Mouse (Mus musculus): ENCODE data around the gene Jmjd8. TPM values are rescaled to one million over a fixed set of nuclear protein-coding genes. Genes with fewer than 3 reads are reported as not detected.
A peak's percentile ranks its signal among the peaks of the same experiment; 100 is the strongest.

Jmjd8 gene
- polyA plus RNA-seq, 1 experiment, result 10.8 TPM

GRCm38 (mm10) chr17:25880196-25880910 is 51.7 kb downstream of the Jmjd8 start, which contains the start of gene Wfikkn1:
TSS of gene Wfikkn1 (minus strand) at chr17:25880858.
- no peak within 1 kb of the TSS for H3K4me3 ChIP-seq (ENCODE audit: insufficient read depth, poor library complexity, severe bottlenecking)
- H3K36me3 ChIP-seq (ENCODE audit: control insufficient read depth, insufficient read depth), result peaks cover 17% of the 10 kb centered on the region
- no peaks in the 10 kb centered on the region for H3K79me3 ChIP-seq (ENCODE audit: low read depth)
- no peak within 1 kb of the TSS for H3ac ChIP-seq (ENCODE audit: control insufficient read depth, insufficient read length, low read depth)
- TF ChIP-seq MYOD1 (IDR thresholded peaks at IDR 0.05; ENCODE audit: control insufficient read depth, insufficient read length, low read depth) (no peak), USF1 (IDR thresholded peaks at IDR 0.05; ENCODE audit: low read depth) (no peak), FOSL1 (IDR thresholded peaks at IDR 0.05; ENCODE audit: insufficient read depth, low read length, poor library complexity, severe bottlenecking) (no peak), MAX (IDR thresholded peaks at IDR 0.05) (no peak), MYOG (IDR thresholded peaks at IDR 0.05; ENCODE audit: control insufficient read depth, extremely low read depth, insufficient read length) (no peak), CTCF (IDR thresholded peaks at IDR 0.05; ENCODE audit: control insufficient read depth, insufficient read depth, insufficient read length) (no peak), CEBPB (IDR thresholded peaks at IDR 0.05; ENCODE audit: low read depth) (no peak)
- H3K79me2 ChIP-seq (ENCODE audit: control insufficient read depth, insufficient read depth), result peaks cover 8% of the 10 kb centered on the region
- no peaks in the 10 kb centered on the region for H3K27me3 ChIP-seq (ENCODE audit: control insufficient read depth, insufficient read depth, insufficient read length)

- Histone ChIP-seq H3K79me2 (ENCODE audit: control insufficient read depth, insufficient read depth) (peaks cover 6% of the 10 kb centered on the region), H3ac (ENCODE audit: control insufficient read depth, insufficient read length, low read depth) (no peak overlapping the region), H3K36me3 (ENCODE audit: control insufficient read depth, insufficient read depth) (peaks cover 17% of the 10 kb centered on the region), H3K27me3 (ENCODE audit: control insufficient read depth, insufficient read depth, insufficient read length) (no peaks in the 10 kb centered on the region), H3K79me3 (ENCODE audit: low read depth) (no peaks in the 10 kb centered on the region), H3K4me3 (ENCODE audit: insufficient read depth, poor library complexity, severe bottlenecking) (no peak overlapping the region)
- TF ChIP-seq CTCF (IDR thresholded peaks at IDR 0.05; ENCODE audit: control insufficient read depth, insufficient read depth, insufficient read length) (no peak), MYOD1 (IDR thresholded peaks at IDR 0.05; ENCODE audit: control insufficient read depth, insufficient read length, low read depth) (no peak), FOSL1 (IDR thresholded peaks at IDR 0.05; ENCODE audit: insufficient read depth, low read length, poor library complexity, severe bottlenecking) (no peak), CEBPB (IDR thresholded peaks at IDR 0.05; ENCODE audit: low read depth) (no peak), MAX (IDR thresholded peaks at IDR 0.05) (no peak), MYOG (IDR thresholded peaks at IDR 0.05; ENCODE audit: control insufficient read depth, extremely low read depth, insufficient read length) (no peak), USF1 (IDR thresholded peaks at IDR 0.05; ENCODE audit: low read depth) (no peak)
Observed at GRCm38 (mm10) chr17:25880913-25881641, 52.4 kb downstream of the Jmjd8 start.

Small RNA genes within 50 kb of the gene (microRNA-seq; reads per million reads assigned to microRNA genes)
- gene Mir3082 (ENCODE audit: borderline microRNAs expressed), result 0.68 reads per million, percentile 14 among the genes with 10 or more reads in this experiment
- gene Mir6966 (ENCODE audit: borderline microRNAs expressed), result 0.28 reads per million

Other genes starting within 250 kb of the Jmjd8 start
- gene Lmf1, start 249.8 kb upstream of the Jmjd8 start, polyA plus RNA-seq (2012; fragmentation: generic; extraction: Trizol), result 14.0 TPM
- not detected for gene Gng13, start 111.7 kb upstream of the Jmjd8 start, polyA plus RNA-seq (2012; fragmentation: generic; extraction: Trizol)
- gene Chtf18, start 101.4 kb upstream of the Jmjd8 start, polyA plus RNA-seq (2012; fragmentation: generic; extraction: Trizol), result 22.8 TPM
- gene Rpusd1, start 101.2 kb upstream of the Jmjd8 start, polyA plus RNA-seq (2012; fragmentation: generic; extraction: Trizol), result 20.7 TPM
- not detected for gene Mslnl, start 92.8 kb upstream of the Jmjd8 start, polyA plus RNA-seq (2012; fragmentation: generic; extraction: Trizol)
- gene Msln, start 74.5 kb upstream of the Jmjd8 start, polyA plus RNA-seq (2012; fragmentation: generic; extraction: Trizol), result 6.1 TPM
- gene Narfl, start 55.1 kb upstream of the Jmjd8 start, polyA plus RNA-seq (2012; fragmentation: generic; extraction: Trizol), result 19.3 TPM
- 14.4 TPM for gene Haghl, start 43.2 kb upstream of the Jmjd8 start, polyA plus RNA-seq (2012; fragmentation: generic; extraction: Trizol)
- gene Ccdc78, start 42.3 kb upstream of the Jmjd8 start, polyA plus RNA-seq (2012; fragmentation: generic; extraction: Trizol), result 0.12 TPM
- gene Fam173a, start 36.0 kb upstream of the Jmjd8 start, polyA plus RNA-seq (2012; fragmentation: generic; extraction: Trizol), result 46.0 TPM
- gene AC134908.4, start 33.2 kb upstream of the Jmjd8 start, polyA plus RNA-seq (2012; fragmentation: generic; extraction: Trizol), result not detected
- gene Metrn, start 31.7 kb upstream of the Jmjd8 start, polyA plus RNA-seq (2012; fragmentation: generic; extraction: Trizol), result 64.0 TPM
- 5.7 TPM for gene Fbxl16, start 19.8 kb upstream of the Jmjd8 start, polyA plus RNA-seq (2012; fragmentation: generic; extraction: Trizol)
- gene Wdr24, start 5.2 kb upstream of the Jmjd8 start, polyA plus RNA-seq (2012; fragmentation: generic; extraction: Trizol), result 14.3 TPM
- gene Stub1, start 4.5 kb downstream of the Jmjd8 start, polyA plus RNA-seq (2012; fragmentation: generic; extraction: Trizol), result 246 TPM
- gene Rhbdl1, start 8.4 kb downstream of the Jmjd8 start, polyA plus RNA-seq (2012; fragmentation: generic; extraction: Trizol), result 0.40 TPM
- gene Gm20683, start 12.9 kb downstream of the Jmjd8 start, polyA plus RNA-seq (2012; fragmentation: generic; extraction: Trizol), result 0.89 TPM
- gene Rhot2, start 16.0 kb downstream of the Jmjd8 start, polyA plus RNA-seq (2012; fragmentation: generic; extraction: Trizol), result 33.9 TPM
- gene Wdr90, start 32.6 kb downstream of the Jmjd8 start, polyA plus RNA-seq (2012; fragmentation: generic; extraction: Trizol), result 16.7 TPM
- 36.3 TPM for gene Mcrip2, start 39.9 kb downstream of the Jmjd8 start, polyA plus RNA-seq (2012; fragmentation: generic; extraction: Trizol)
- gene Mettl26, start 46.2 kb downstream of the Jmjd8 start, polyA plus RNA-seq (2012; fragmentation: generic; extraction: Trizol), result 25.0 TPM
- gene Wfikkn1, start 52.0 kb downstream of the Jmjd8 start, polyA plus RNA-seq (2012; fragmentation: generic; extraction: Trizol), result 0.34 TPM
- 14.4 TPM for gene Rab40c, start 90.9 kb downstream of the Jmjd8 start, polyA plus RNA-seq (2012; fragmentation: generic; extraction: Trizol)
- 43.5 TPM for gene Pigq, start 116.1 kb downstream of the Jmjd8 start, polyA plus RNA-seq (2012; fragmentation: generic; extraction: Trizol)
- gene Nhlrc4, start 116.1 kb downstream of the Jmjd8 start, polyA plus RNA-seq (2012; fragmentation: generic; extraction: Trizol), result 0.46 TPM
- 0.02 TPM for gene A930017K11Rik, start 123.7 kb downstream of the Jmjd8 start, polyA plus RNA-seq (2012; fragmentation: generic; extraction: Trizol)
- 10.6 TPM for gene Capn15, start 156.9 kb downstream of the Jmjd8 start, polyA plus RNA-seq (2012; fragmentation: generic; extraction: Trizol)
- 15.2 TPM for gene Rab11fip3, start 240.7 kb downstream of the Jmjd8 start, polyA plus RNA-seq (2012; fragmentation: generic; extraction: Trizol)